Mouse (Mus musculus) testis, adult 2 months (tissue): ENCODE results near the gene Mycbpap. TPM values are rescaled to one million over a fixed set of nuclear protein-coding genes. Genes with fewer than 3 reads are reported as not detected.
A peak's percentile ranks its signal among the peaks of the same experiment; 100 is the strongest.

Source experiments
- H3K27ac ChIP-seq: fragments of 200-500 bp; 2 replicates; pipeline ENCODE4 v1.5.1; 2012; ENCODE audit warnings: low read depth, low read length; ENCODE audit not compliant: control insufficient read depth, insufficient read depth
- H3K27me3 ChIP-seq: fragments of 200-500 bp; 2 replicates; pipeline ENCODE4 v1.6.1; 2012; ENCODE audit warnings: mild to moderate bottlenecking, low read length, moderate library complexity; ENCODE audit not compliant: control insufficient read depth, insufficient read depth
- H3K36me3 ChIP-seq: fragments of 200-500 bp; 2 replicates; pipeline ENCODE4 v1.6.1; 2012; ENCODE audit warnings: mild to moderate bottlenecking, low read length; ENCODE audit not compliant: control insufficient read depth, insufficient read depth
- H3K4me1 ChIP-seq: fragments of 200-500 bp; 2 replicates; pipeline ENCODE4 v1.6.1; 2012; ENCODE audit warnings: low read length; ENCODE audit not compliant: control insufficient read depth, insufficient read depth
- H3K4me3 ChIP-seq: fragments of 200-500 bp; 2 replicates; pipeline ENCODE4 v1.5.1; 2012; ENCODE audit warnings: low read depth, mild to moderate bottlenecking, low read length, moderate library complexity, mixed read lengths; ENCODE audit not compliant: control insufficient read depth
- CTCF ChIP-seq: fragments of 200-500 bp; IDR thresholded peaks from 2 replicates; pipeline ENCODE4 v1.5.1; 2012; ENCODE audit warnings: low read depth, mild to moderate bottlenecking, inconsistent platforms, low read length, moderate library complexity; ENCODE audit not compliant: control insufficient read depth, insufficient read depth, insufficient replicate concordance
- POLR2A ChIP-seq: fragments of 200-500 bp; IDR thresholded peaks from 2 replicates; pipeline ENCODE4 v1.6.1; 2012; ENCODE audit warnings: low read depth, mild to moderate bottlenecking, inconsistent platforms, low read length, moderate library complexity; ENCODE audit not compliant: control insufficient read depth
- polyA plus RNA-seq: library from polyadenylated mRNA; depleted of rRNA; stranded (reverse); fragments of >200 nt; gene quantifications from 2 replicates; pipeline ENCODE4 v1.2.3, GENCODE M21; 2012

Gene Mycbpap
- polyA plus RNA-seq, 1 experiment, result 197 TPM

GRCm38 (mm10) chr11:94477651-94478050 is 43.9 kb downstream of the Mycbpap start:
- Histone ChIP-seq H3K27ac (no peak overlapping the region), H3K36me3 (no peaks in the 10 kb centered on the region), H3K27me3 (peaks cover 3% of the 10 kb centered on the region; the same call in 1 of the 2 replicates), H3K4me3 (no peak overlapping the region), H3K4me1 (peaks cover 16% of the 10 kb centered on the region)
- no peak for TF ChIP-seq POLR2A
- TF ChIP-seq CTCF, result no peak

- Histone ChIP-seq H3K36me3 (no peaks in the 10 kb centered on the region), H3K27ac (no peak overlapping the region), H3K4me1 (peaks cover 19% of the 10 kb centered on the region), H3K4me3 (no peak overlapping the region), H3K27me3 (peaks cover 3% of the 10 kb centered on the region; the same call in 1 of the 2 replicates)
- TF ChIP-seq POLR2A (no peak), CTCF (no peak)
Measured at GRCm38 (mm10) chr11:94475722-94476121, 45.8 kb downstream of the Mycbpap start.

GRCm38 (mm10) chr11:94474544-94474910 is 47.0 kb downstream of the Mycbpap start:
- Histone ChIP-seq H3K36me3 (no peaks in the 10 kb centered on the region), H3K27me3 (peaks cover 3% of the 10 kb centered on the region; the same call in 1 of the 2 replicates), H3K27ac (no peak overlapping the region), H3K4me1 (peaks cover 19% of the 10 kb centered on the region), H3K4me3 (no peak overlapping the region; the same call in 1 of the 2 replicates)
- TF ChIP-seq CTCF (no peak), POLR2A (no peak)

- Histone ChIP-seq H3K4me1 (peaks cover 19% of the 10 kb centered on the region), H3K4me3 (peak within 1 kb of the TSS; percentile 50), H3K27me3 (peaks cover 3% of the 10 kb centered on the region; the same call in 1 of the 2 replicates), H3K27ac (no peak within 1 kb of the TSS), H3K36me3 (no peaks in the 10 kb centered on the region)
- TF ChIP-seq POLR2A (no peak), CTCF (no peak)
Measured at GRCm38 (mm10) chr11:94473707-94474543, 47.6 kb downstream of the Mycbpap start, which contains the start of gene Cacna1g. TSS of gene Cacna1g (minus strand) at chr11:94474198.

- peaks cover 3% of the 10 kb centered on the region; the same call in 1 of the 2 replicates for H3K27me3 ChIP-seq
- H3K4me1 ChIP-seq, result peaks cover 19% of the 10 kb centered on the region
- no peaks in the 10 kb centered on the region for H3K36me3 ChIP-seq
- peak overlapping the region; percentile 50 for H3K4me3 ChIP-seq
- TF ChIP-seq CTCF, result no peak
- no peak for TF ChIP-seq POLR2A
- no peak overlapping the region for H3K27ac ChIP-seq
Measured at GRCm38 (mm10) chr11:94472916-94473706, 48.4 kb downstream of the Mycbpap start.

- Histone ChIP-seq H3K4me3 (peak overlapping the region; percentile 47), H3K27me3 (peaks cover 3% of the 10 kb centered on the region; the same call in 1 of the 2 replicates), H3K36me3 (no peaks in the 10 kb centered on the region), H3K4me1 (peaks cover 19% of the 10 kb centered on the region), H3K27ac (no peak overlapping the region)
- TF ChIP-seq CTCF (no peak), POLR2A (no peak)
Measured at GRCm38 (mm10) chr11:94472585-94472915, 49.0 kb downstream of the Mycbpap start.

- TF ChIP-seq CTCF (no peak), POLR2A (no peak)
- no peaks in the 10 kb centered on the region for H3K36me3 ChIP-seq
- peaks cover 3% of the 10 kb centered on the region; the same call in 1 of the 2 replicates for H3K27me3 ChIP-seq
- H3K4me3 ChIP-seq, result no peak overlapping the region; the same call in 1 of the 2 replicates
- H3K4me1 ChIP-seq, result peaks cover 19% of the 10 kb centered on the region
- H3K27ac ChIP-seq, result no peak overlapping the region
Measured at GRCm38 (mm10) chr11:94471740-94472584, 49.6 kb downstream of the Mycbpap start.
